Mouse (Mus musculus): ENCODE results near the gene Prrg2.
"Not testable (repeated sequence)": the region's sequence is repeated elsewhere in the genome, so short reads cannot be mapped to it uniquely, and the experiment has no call there.

Prrg2 gene

GRCm38 (mm10) chr7:45062239-45062835 lies at the start of gene Prrg2, which contains the start of gene Nosip:
Prrg2 (minus strand) TSS chr7:45062677.
Nosip (plus strand) TSS chr7:45062429.
- peak; percentile 89 to 90 for DNase-seq (ENCODE audit: low read depth in 1 of 2, low spot score in 2 of 2)

DNA sequence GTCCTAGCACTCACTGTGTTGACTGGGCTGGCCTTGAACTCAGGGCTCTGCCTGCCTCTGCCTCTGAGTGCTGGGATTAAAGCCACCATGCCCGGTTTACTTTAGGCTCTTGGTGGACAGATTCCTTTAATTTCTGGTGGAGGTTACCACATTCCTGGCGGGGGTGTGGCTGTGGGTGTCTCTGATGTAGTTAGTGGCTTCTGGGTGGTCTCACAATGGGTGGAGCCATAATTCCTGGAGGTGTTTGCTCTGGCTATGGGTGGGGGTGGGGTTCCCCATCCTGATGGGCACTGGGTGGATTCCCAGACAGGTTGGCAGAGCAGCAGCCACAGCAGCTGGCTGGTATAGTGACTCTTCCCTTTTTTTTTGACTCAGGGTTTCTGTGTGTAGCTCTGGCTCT lies 49.5 kb upstream of the Prrg2 start:
- DNase-seq (ENCODE audit: low read depth in 1 of 2, low spot score in 2 of 2) = no peak

GRCm38 (mm10) chr7:45110089-45110488 lies 47.6 kb upstream of the Prrg2 start:
- not testable (repeated sequence) for DNase-seq (ENCODE audit: low read depth in 1 of 2, low spot score in 2 of 2)

GRCm38 (mm10) chr7:45107052-45107645 lies 44.7 kb upstream of the Prrg2 start:
- no peak for DNase-seq (ENCODE audit: low read depth in 1 of 2, low spot score in 2 of 2)

DNA sequence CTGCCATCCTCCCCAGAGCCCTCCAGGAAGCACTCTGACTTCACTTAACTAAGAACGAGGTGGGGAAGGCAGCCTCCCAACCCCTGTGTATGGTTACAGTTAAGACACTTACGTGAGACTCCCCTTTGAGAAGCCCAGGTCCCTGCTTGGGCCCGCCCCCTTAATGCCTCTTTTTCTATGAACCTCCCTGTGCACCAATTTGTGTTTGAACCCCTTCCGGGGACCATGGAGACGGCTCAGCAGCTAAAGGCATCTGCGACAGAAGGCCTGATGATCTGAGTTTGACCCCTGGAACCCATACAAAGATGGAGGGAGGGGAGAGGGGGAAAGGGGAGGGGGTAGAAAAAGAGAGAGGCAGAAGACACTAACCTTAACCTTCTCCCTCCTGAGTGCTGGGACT lies 44.0 kb upstream of the Prrg2 start:
- DNase-seq (ENCODE audit: low read depth in 1 of 2, low spot score in 2 of 2) = no peak

GRCm38 (mm10) chr7:45105491-45105890 lies 43.0 kb upstream of the Prrg2 start:
- DNase-seq (ENCODE audit: low read depth in 1 of 2, low spot score in 2 of 2) = no peak

GRCm38 (mm10) chr7:45104941-45105340 lies 42.5 kb upstream of the Prrg2 start:
- DNase-seq (ENCODE audit: low read depth in 1 of 2, low spot score in 2 of 2) = no peak

DNA sequence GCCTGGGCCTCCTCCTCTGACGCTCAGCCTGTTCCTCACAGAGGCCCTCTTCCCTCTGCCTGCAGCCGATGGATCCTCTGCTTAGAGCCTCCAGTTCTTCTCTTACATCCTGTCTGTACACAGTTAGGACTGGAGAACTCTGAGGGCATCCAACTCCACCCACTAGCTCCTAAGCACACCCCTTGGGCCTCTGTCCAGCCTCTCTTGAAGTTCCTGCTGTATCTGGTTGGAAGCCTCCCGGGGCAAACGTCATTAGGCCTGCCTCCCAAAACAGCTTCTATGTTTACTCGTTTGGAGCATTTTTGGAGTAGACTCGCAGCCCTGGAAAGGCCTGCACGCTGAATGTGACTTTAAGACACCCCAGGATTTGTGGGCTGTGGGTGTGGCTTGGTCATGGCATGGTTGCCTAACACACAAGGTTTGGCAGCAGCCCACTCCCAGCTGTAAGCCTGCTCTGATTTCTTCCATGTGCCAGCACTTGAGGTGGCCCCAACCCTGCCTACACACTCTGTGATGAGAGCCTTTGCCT lies 41.2 kb upstream of the Prrg2 start, which contains the start of gene Fcgrt:
Gene Fcgrt (minus strand): TSS at position 200 of the 529 bp plus-strand sequence.
- peak; percentile 58 to 72 for DNase-seq (ENCODE audit: low read depth in 1 of 2, low spot score in 2 of 2)

DNA sequence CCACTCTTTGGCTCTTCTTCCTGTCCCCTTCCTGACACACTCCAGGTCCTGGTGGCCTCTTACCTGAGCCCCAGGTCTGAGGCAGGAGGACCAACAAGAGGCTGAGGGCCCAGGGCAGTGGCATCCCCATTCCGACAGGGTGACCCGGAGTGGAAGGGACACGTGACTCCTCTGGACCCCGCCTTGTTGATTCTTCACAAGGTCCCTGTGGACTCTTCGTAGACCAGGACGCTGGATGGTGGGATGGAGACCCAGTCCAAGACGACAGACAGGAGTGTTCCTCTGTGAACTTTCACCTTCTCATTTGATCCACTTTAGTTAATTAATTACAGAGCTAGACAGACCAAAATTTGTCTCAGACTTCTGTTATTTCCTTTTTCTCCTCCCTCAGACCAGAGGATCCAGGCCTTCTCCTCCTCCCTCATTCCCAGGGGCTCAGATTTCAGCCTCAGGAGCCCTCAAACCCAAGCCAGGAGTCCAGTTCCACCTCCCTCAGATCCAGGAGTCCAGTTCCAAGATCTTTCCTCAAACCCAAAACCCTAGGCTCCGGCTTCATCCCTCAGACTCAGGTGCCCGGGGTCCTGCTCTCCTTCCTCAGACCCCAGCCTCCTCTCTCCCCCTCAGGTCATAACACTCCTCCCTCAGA lies 40.6 kb upstream of the Prrg2 start:
- no peak for DNase-seq (ENCODE audit: low read depth in 1 of 2, low spot score in 2 of 2)

- DNase-seq (ENCODE audit: low read depth in 1 of 2, low spot score in 2 of 2) = no peak
These were observed 40.0 kb upstream of the Prrg2 start for GRCm38 (mm10) chr7:45102441-45102840.

- no peak for DNase-seq (ENCODE audit: low read depth in 1 of 2, low spot score in 2 of 2)
These were observed 37.6 kb upstream of the Prrg2 start for GRCm38 (mm10) chr7:45100046-45100445.

- no peak for DNase-seq (ENCODE audit: low read depth in 1 of 2, low spot score in 2 of 2)
These were observed 36.2 kb upstream of the Prrg2 start for GRCm38 (mm10) chr7:45098541-45099240.

DNA sequence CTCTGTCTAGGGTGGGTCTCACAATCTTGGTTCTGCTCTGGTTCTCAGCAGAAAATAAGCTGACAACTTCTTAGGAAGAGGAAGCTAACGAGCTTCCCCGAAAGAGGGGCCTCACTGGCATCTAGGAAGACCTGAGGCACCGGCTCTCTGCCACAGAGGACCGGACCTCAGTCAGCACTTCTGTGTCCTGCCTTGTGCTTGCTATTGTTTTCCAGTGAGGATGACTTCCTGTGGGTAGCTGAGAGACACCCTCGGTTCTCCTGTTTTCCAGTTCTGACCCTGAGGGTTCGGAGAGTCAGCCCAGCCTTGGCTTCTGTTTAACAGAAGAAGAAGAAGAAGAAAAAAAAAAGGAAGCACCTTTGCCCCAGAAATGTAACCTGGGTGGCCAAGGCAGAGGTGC lies 35.0 kb upstream of the Prrg2 start:
- DNase-seq (ENCODE audit: low read depth in 1 of 2, low spot score in 2 of 2) = no peak

- DNase-seq (ENCODE audit: low read depth in 1 of 2, low spot score in 2 of 2) = not testable (repeated sequence)
These were observed 33.5 kb upstream of the Prrg2 start for GRCm38 (mm10) chr7:45095965-45096364.

DNA sequence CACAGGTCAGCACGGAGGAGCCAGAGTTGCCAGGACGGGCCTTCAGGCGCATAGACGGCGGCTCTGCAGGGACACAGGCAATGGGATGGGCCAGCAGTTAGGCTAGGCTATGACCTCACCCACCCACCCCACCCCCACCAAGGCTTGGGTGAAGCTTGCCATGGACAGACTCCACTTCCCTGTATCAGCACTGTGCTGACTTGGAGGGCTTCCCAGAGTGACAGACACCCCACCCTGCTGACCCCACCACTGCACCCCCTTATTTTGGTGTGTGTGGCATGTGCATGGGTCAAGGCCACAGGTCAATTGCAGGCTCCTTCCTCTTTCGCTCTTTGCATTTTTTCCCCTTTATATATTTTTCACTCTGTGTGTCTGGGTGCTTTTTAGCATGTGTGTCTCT lies 32.9 kb upstream of the Prrg2 start:
- DNase-seq (ENCODE audit: low read depth in 1 of 2, low spot score in 2 of 2) = no peak

DNA sequence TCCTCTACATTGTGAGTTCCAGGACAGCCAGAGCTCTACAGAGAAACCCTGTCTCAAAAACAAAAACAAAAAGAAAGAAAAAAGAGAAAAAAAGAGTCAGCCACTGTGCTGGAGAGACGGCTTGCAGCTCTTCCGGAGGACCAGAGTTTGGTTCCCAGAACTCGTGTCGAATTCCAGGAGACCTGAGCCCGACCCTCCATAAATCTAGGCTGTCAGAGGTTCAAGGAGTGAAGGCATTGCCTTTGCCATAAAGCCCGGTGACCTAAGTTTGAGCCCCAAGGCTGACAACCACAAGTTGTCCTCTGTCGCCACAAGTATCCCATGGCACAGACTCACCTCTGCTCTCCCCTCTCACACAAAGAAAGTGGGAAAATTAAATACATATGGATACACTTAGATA lies 31.6 kb upstream of the Prrg2 start:
- no peak for DNase-seq (ENCODE audit: low read depth in 1 of 2, low spot score in 2 of 2)

DNA sequence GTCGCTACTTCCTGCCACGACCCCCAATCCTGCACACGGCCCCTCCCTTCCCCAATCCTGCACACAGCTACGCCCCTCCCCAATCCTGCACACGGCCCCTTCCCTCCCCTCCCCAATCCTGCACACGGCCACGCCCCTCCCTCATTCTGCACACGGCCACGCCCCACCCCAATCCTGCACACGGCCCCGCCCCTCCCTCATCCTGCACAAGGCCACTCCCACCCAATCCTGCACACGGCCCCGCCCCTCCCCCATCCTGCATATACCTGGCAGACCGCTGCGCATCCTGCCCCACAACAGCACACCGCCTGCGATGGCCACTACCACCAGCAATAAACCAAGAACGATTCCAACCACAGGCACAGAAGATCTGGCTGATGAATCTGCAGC lies 31.0 kb upstream of the Prrg2 start:
- DNase-seq (ENCODE audit: low read depth in 1 of 2, low spot score in 2 of 2) = no peak

- no peak for DNase-seq (ENCODE audit: low read depth in 1 of 2, low spot score in 2 of 2)
These were observed 30.5 kb upstream of the Prrg2 start for GRCm38 (mm10) chr7:45092828-45093515.

- no peak for DNase-seq (ENCODE audit: low read depth in 1 of 2, low spot score in 2 of 2)
These were observed 29.6 kb upstream of the Prrg2 start, which contains the start of gene Rcn3 for GRCm38 (mm10) chr7:45092048-45092447. Rcn3 (minus strand) TSS chr7:45092221.

GRCm38 (mm10) chr7:45091001-45091990 lies 28.8 kb upstream of the Prrg2 start:
- no peak for DNase-seq (ENCODE audit: low read depth in 1 of 2, low spot score in 2 of 2)
